Mouse (Mus musculus) retina, embryonic 14.5 days (tissue): ENCODE results near the gene Apod.
"Not testable (repeated sequence)": the region's sequence is repeated elsewhere in the genome, so short reads cannot be mapped to it uniquely, and the experiment has no call there.

Experiments used
- DNase-seq: peaks from one replicate; pipeline ENCODE4 v3.0.0-alpha.2; 2015; ENCODE audit warnings: low spot score

Gene Apod

DNA sequence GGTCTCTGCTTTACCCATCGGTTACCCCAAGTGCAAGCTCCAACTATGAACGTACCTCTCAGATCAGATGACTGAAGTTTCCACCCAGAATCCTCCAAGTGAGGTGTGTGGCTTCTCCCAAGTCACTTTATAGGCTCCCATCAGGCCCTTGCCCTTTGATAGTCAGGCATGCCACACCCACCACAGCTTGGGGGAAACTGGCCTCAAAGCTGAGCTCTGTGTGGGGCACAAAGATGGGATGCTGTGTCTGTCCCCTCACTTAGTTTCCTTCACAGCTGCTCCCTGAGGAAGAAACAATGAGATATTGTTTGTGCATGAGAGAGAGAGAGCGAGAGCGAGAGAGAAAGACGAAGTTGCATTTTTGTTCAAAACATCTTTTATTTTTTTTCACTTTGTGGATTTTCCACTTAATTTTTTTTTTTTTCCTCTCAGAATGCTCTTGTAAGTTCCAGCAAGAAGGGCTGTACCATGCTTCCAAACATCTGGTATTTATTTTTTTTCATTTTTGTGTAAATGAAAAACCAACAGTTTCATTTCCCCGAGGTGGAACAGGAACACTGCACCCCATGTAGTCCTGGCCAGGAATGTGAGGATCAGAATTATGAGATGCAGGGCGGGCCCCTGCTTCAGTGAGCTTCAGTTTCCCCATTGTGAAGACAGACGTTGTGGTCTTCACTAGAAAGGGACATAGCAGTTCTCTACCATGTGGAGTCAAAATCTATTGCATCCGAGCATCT, at the start of gene Apod:
TSS of gene Apod (minus strand) at position 312 of the 737 bp plus-strand sequence.
- no peak for DNase-seq

DNA sequence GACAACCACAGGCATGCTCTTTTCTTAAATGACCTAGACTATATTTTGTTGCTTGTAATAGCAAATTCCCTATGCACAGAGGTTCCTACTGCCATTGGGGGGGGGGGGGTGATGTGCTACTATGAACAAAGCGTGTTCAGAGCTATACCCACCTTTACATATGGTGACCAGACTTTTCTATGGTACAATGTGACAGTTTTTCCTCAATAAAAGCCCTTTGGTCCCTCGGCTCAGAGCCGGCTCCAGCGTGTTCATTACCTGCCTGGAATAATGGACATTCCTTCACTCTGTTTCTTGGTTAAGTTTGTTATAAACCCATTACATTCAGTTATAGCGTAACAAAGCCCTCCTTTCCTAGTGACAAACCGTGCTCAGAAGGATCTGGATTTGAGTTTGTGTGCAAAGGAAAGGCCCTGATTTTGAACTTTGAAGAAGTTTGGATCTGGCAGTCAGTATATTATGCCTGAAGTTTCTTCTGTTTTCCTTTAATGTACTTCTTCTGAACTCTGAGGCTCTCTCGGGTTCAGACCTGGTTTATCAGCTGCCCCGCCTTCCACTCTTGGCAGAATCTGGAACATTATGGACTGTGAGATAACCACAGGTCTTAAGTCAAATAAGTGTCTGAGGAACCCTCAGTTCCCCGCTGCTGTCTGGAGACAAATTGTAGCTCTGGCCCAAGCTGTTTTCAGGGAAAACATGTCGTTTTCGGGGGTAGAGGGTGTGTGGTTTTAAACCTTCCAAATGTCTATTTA, 49.3 kb upstream of the Apod start:
- DNase-seq: no peak

DNA sequence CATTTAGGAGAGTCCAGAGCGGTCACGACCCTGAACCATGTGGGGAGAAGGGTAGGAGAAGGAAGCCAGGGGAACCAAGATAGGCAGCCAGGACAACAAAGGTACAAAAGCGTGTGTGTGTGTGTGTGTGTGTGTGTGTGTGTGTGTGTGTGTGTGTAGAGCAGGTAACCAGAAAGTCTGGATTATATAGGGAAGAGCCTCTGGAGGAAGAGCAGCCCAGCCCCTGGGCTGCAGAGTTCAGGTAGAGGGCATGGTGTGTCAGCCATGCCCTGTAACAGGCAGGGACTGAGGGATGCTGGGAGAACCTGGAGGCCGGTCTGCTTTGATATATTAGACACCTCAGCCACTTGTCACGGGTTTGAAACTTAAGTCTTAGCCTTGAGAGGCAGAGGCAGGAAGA, 44.9 kb upstream of the Apod start:
- DNase-seq: no peak

- no peak for DNase-seq
Observed at GRCm38 (mm10) chr16:31358991-31359390, 44.4 kb upstream of the Apod start.

DNA sequence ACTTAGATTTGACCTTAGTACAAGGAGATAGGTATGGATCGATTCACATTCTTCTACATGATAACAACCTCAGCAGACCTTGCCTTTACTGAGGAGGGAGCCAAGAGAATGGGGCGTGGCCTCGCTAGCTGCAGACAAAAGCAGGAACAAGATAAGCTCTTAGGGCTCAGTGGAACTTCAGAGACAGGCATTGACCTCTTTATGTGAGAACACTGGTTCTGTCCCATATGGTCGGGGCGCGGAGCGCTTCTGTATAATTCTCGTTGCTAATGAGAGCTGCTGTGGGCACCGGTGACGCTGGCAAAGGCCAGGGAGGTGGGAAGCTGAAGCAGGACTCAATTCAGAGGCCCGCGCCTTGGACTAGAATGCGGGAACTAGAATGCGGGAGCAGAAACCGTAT, 44.0 kb upstream of the Apod start:
- DNase-seq: no peak

DNA sequence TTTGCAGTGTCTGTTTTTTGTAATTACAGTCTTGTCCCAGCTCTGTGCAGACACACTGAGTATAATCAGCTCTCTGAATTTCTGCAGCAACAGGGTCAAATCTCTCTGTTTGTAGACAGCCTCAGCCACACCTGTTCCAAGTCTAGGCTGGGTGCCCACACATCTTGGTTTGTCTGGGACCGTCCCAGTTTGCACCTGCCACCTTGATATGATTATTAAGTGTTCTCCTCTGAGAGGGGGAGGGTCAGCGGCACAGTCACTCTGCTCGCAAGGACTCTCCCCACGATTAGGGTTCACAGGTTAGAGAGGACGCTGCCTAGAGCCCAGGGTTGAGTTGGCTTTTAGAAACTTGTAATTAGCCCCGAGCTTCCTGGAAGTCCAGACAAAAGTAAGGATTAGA, 41.3 kb upstream of the Apod start:
- no peak for DNase-seq

- DNase-seq: peak; percentile 89
Observed at GRCm38 (mm10) chr16:31354341-31355329, 40.0 kb upstream of the Apod start.

DNA sequence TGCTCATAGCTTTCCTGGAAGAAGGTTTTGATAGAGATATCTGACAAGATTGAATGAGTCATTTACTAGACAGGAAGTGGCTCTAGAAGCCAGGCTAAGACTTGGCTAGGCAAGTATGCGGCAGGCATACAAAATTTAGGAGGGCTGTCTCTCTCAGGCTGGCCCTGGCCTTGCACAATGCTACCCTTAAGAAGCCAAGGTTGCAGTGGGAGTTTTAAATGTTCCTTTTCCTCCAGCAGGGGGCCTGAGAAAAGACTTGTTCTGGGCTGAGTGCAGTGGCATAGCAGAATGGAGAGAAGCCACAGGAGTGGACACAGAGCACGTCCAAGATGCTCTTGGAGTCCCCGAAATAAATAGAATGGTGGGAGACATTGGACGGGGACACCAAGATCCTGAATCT, 38.4 kb upstream of the Apod start:
- DNase-seq: peak; percentile 63

DNA sequence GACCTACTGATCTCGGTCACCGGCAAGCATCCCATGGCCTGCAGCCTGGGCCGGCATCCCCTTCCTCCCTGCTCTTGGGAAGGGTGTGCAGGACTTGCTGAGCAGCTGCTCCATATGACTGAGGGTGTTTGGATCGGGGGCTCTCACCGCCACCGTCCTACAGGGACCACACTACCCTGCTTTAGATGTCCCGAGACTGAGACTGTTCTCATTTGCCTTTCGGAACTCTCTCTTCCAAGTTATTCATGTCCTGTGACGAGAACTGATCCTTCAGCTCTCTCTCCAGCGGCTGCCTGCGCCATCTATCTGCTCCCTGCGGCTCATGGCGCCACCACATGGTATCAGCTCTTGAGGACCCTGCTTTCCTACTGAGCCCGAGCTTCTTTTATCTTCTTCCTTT, 33.0 kb upstream of the Apod start:
- DNase-seq: peak; percentile 68

- no peak for DNase-seq
Observed at GRCm38 (mm10) chr16:31342966-31343365, 28.4 kb upstream of the Apod start.

DNA sequence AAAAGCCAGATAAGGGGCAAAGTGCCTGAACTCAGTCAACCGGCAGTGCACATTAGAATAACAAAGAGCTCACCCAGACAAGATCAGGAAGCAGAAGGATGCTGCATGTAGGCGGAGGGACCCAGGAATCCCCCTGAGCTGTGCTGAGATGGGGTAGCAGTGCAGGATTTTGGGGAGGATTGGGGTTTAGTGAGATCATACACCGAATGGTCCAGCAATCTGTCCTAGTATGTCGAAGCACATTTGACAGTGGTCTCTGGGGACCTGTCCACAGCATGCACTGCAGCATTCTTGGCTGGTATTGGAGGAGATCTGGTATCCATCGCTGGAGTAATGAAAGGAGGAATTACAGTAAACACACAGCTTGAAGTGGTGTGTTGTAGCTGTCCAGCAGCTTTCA, 27.9 kb upstream of the Apod start:
- DNase-seq: peak; percentile 33

DNA sequence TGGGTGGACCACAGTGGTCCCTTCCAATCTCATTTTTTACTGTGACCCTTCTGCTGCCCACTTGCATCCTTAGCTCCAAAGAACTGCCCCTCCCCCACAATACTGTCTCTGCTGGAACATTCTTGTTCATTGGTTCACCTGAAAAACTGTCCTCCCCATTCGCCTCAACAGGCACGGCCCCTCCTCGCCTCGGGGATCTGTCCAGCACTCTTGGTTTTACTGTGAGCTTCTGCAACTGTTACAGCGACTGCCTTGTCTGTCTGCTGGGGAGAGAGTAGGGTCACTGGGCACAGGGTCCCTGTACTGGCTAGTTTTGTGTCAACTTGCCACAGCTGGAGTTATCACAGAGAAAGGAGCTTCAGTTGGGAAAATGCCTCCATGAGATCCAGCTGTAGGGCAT, 24.7 kb upstream of the Apod start:
- no peak for DNase-seq

DNA sequence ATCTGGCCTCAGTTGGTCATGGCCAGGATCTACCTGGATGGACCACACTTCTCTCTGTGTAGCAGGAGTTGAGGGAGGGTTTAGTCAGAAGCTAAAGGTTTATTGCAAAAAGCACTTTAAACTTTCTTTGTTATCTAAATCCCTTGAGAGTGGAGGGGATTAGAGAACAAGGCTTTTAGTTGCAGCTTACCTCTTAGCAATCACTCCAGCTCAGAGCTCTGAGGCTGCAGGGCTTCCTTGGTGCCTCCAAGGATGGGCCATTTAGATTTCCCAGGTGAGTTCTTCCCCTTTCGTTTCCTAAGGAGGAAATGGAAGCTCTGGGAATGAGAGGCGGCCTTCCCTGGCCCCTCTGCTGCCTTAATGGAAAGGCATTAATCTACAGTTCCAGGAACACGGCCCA, 23.3 kb upstream of the Apod start:
- no peak for DNase-seq

DNA sequence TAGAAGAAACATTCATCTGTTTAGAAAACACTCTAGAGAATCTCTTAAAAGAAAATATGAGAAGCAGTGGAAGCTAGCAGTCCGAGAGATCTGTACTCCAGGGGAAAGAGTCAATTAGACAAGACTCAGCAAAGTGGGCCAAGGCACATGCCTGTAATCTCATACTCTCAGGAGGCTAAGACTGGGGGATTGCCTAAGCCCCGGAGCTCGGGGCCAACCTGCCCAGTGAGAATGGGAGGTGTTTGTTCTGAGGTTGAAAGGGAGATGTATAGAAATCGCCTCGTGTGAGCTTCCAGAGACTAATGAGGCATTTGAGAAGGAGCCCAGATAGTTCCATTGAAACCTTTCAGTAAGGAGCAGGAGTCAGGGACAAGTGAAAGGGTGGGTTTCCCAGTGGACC, 20.2 kb upstream of the Apod start:
- peak; percentile 30 for DNase-seq

GRCm38 (mm10) chr16:31332586-31332985, 18.0 kb upstream of the Apod start:
- no peak for DNase-seq

DNA sequence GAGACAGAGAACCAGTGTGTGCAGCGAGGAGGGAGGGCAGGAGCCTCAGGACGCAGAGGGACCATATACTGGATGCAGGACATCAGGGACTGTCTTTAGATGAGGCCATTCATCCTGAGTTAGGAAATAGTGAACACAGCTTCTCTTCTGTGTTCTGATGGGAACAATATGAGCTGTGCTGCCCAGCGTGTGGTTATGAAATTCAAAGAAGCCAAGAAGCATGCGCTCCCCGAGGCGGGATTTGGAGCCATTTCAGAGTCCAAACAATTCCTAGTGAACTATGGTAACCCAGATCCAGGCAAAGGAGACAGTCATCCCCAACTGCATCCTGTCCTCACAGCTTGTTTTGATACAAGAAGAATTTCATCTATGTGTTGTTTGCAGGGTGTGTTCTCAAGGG, 16.4 kb upstream of the Apod start:
- DNase-seq: not testable (repeated sequence)

DNA sequence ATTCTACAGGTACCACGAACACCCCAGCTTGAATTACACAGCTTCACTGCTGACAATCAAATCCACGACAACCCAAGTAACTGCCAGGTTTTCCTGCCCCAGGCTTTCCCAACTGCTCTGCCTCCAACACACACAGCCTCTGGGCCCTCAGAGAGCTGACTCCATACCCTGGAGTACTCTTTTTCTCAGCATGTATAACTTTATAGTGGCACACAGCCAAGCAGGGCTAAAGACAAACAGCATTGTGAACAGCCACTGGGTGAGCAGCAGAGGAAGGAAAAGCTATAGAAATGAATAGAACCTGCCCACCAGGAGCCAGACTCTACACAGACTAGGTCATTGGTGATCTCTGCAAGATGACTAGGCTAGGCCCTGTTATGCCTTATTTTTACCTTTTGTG, 15.1 kb upstream of the Apod start:
- DNase-seq: no peak

DNA sequence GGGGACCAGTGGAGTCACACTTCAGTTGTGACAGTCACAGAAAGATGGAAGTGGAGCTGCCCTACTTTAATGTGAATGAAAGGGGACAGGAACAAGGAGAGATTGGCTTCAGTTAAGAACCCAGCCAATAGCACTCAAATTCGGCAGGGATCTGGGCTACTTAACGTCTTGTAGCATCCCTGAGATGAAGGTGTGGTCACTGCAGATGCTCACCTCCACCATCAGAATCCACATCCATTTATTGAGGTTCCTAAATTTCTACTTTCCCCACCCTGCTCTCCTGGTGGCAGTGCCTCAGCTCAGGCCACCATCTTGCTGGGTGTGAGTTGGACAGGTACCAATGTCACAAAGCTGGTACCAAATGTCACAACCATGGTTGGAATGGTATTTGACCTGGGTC, 13.3 kb upstream of the Apod start:
- DNase-seq: no peak

DNA sequence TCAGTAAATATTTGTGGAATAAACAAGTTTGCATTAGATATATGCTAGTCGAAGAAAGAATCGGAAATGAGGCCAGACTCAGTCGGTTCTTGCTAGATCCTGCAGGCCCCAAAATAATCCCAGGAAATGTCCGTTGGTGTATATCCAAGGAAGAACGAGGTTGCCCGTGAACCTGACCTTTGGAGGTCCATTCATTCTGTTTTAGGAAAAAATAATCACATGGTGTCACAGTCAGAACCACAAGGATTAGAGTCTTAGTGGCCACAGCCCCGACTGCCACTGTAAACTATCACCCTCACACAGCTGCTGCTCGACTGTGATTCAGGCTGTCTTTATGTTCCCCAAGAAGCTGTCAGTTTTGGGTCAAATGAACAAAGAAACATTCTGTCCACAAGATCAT, 12.8 kb upstream of the Apod start:
- no peak for DNase-seq

GRCm38 (mm10) chr16:31326679-31327078, 12.1 kb upstream of the Apod start:
- no peak for DNase-seq

GRCm38 (mm10) chr16:31325966-31326365, 11.4 kb upstream of the Apod start:
- DNase-seq: no peak

DNA sequence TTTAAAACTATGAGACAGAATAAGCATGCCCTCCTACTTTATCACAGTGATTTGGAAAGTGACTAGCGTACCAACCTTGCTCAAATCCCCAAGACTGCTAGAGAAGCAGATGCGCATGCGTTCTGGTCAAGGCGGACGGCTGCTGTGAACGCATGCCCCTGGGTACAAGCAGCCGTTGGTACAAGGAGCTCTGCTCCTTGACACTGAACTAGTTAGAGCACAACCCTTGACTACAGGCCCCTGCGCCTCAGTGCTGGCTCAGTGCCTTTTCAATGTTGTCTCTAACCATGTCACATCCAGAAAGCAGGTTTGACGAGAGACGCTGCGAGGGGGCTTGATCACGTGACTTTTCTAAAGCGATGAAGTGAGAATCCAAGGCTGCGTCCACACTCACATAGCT, 10.5 kb upstream of the Apod start:
- no peak for DNase-seq

DNA sequence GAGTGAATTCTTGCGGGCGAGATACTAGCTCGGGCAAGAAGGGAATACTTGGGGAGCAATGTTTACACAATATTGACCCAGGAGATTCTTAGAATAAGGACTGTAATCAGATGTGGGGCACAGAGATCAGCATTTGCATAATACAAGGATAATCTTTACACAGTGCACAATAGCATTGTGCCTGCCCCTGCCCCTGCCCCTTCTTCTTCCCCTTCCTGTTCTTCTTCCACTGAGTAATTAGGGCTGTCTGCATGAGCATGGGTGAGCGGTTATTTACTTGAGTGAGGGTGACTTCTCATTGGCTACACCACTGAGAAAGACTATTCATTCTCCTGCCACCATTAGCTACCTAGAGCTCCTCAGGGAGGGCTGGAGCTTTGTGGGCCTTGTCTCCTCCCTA, 6.9 kb upstream of the Apod start:
- peak; percentile 45 for DNase-seq
